ENCODE assay signal across 8 mouse cellular contexts in the genomic region with DNA sequence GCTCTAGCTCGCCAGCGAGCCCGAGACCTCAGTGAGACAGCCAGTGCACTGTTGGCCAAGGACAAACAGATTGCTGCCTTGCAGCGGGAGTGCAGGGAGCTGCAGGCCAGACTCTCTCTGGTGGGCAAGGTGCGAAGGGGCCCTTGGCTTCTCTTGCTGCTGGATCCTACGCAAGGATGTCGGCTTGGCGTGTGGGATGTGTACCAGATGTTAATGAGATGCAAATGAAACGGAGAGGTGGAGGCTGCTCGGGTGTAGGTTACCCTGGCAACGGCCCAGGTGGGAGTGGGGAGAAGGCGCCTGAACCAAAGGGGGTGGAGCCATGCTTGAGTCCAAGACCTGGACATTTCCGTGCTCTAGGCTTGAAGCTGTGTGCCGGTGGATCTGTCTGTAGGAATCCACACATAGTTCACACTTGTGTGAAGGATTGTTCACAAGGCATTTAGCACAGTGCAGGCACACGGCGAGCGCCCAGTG. TPM values are rescaled to one million over a fixed set of nuclear protein-coding genes. Genes with fewer than 3 reads are reported as not detected.
DNase-seq lines count a peak whose midpoint lies in the region; ATAC-seq and TF ChIP-seq lines count a peak whose summit lies in the region.

No protein-coding gene starts in this region.

- H3K9ac ChIP-seq in forebrain, embryonic 16.5 days (replicated peaks; ENCODE audit: low read depth, low read length) = peak overlapping the region; percentile 65
- H3K9ac ChIP-seq in kidney, postnatal 0 days (ENCODE audit: low read depth, low read length) = peak overlapping the region; percentile 33; the same call in 1 of the 2 replicates
- H3K9ac ChIP-seq in liver, embryonic 12.5 days = peak overlapping the region; percentile 46; the same call in 1 of the 2 replicates

- ATAC-seq in forebrain, embryonic 16.5 days = peak; percentile 16
- peak; percentile 37; the same call in 1 of the 2 replicates for ATAC-seq in kidney, postnatal 0 days (replicated peaks; ENCODE audit: low FRiP score, low read depth)
- ATAC-seq in liver, embryonic 12.5 days = no peak

- no peaks in the 10 kb centered on the region for H3K27me3 ChIP-seq in forebrain, embryonic 16.5 days (replicated peaks; ENCODE audit: control insufficient read depth, insufficient read depth, low read length)
- peaks cover 47% of the 10 kb centered on the region for H3K27me3 ChIP-seq in kidney, postnatal 0 days (ENCODE audit: insufficient read depth, low read length)
- peaks cover 79% of the 10 kb centered on the region for H3K27me3 ChIP-seq in liver, embryonic 12.5 days (replicated peaks)

- peak overlapping the region; percentile 59 for H3K4me3 ChIP-seq in forebrain, embryonic 16.5 days (replicated peaks; ENCODE audit: low read length)
- H3K4me3 ChIP-seq in kidney, postnatal 0 days (replicated peaks; ENCODE audit: low read depth, low read length) = peak overlapping the region; percentile 38
- H3K4me3 ChIP-seq in liver, embryonic 12.5 days = peak overlapping the region; percentile 44

- peak overlapping the region; percentile 74 for H3K4me2 ChIP-seq in forebrain, embryonic 16.5 days (ENCODE audit: low read length)
- peak overlapping the region; percentile 67 for H3K4me2 ChIP-seq in kidney, postnatal 0 days (ENCODE audit: low read length)
- peak overlapping the region; percentile 69 for H3K4me2 ChIP-seq in liver, embryonic 12.5 days

- peaks cover 51% of the 10 kb centered on the region for H3K4me1 ChIP-seq in forebrain, embryonic 16.5 days (replicated peaks; ENCODE audit: control insufficient read depth, insufficient read depth, low read length)
- H3K4me1 ChIP-seq in kidney, postnatal 0 days (replicated peaks; ENCODE audit: insufficient read depth, low read length) = peaks cover 12% of the 10 kb centered on the region; the same call in 1 of the 2 replicates
- H3K4me1 ChIP-seq in liver, embryonic 12.5 days = peaks cover 59% of the 10 kb centered on the region

- WGBS in forebrain, embryonic 16.5 days = 0% methylated on average over 17 of the region's 17 CpGs
- 2% methylated on average over 17 of the region's 17 CpGs for WGBS in kidney, postnatal 0 days
- WGBS in liver, embryonic 12.5 days (ENCODE audit: insufficient replicate concordance) = 28% methylated on average over 17 of the region's 17 CpGs

- no peaks in the 10 kb centered on the region for H3K9me3 ChIP-seq in forebrain, embryonic 16.5 days (ENCODE audit: control insufficient read depth, low read length)
- no peaks in the 10 kb centered on the region for H3K9me3 ChIP-seq in kidney, postnatal 0 days (replicated peaks; ENCODE audit: low read length)
- H3K9me3 ChIP-seq in liver, embryonic 12.5 days (replicated peaks) = no peaks in the 10 kb centered on the region

- no peak for TF ChIP-seq CTCF in kidney, postnatal 0 days (IDR thresholded peaks at IDR 0.05; ENCODE audit: low read depth)

- no peak overlapping the region for H3K27ac ChIP-seq in forebrain, embryonic 16.5 days (ENCODE audit: low read length)
- no peak overlapping the region for H3K27ac ChIP-seq in kidney, postnatal 0 days
- no peak overlapping the region for H3K27ac ChIP-seq in liver, embryonic 12.5 days

- H3K36me3 ChIP-seq in forebrain, embryonic 16.5 days (ENCODE audit: control insufficient read depth, insufficient read depth) = no peaks in the 10 kb centered on the region
- H3K36me3 ChIP-seq in kidney, postnatal 0 days (ENCODE audit: insufficient read depth, low read length) = no peaks in the 10 kb centered on the region
- no peaks in the 10 kb centered on the region for H3K36me3 ChIP-seq in liver, embryonic 12.5 days

- DNase-seq in layer of hippocampus, adult 11-12 months (ENCODE audit: low spot score) = peak; percentile 70
- DNase-seq in layer of hippocampus, adult 9-10 months (ENCODE audit: low spot score) = no peak
- DNase-seq in brain, adult 2 months (ENCODE audit: low read depth, low spot score) = peak; percentile 95
- peak; percentile 64 for DNase-seq in kidney, postnatal 0 days (ENCODE audit: low spot score)
- DNase-seq in right cerebral cortex, postnatal 10 days (ENCODE audit: low spot score in 2 of 2) = peak; percentile 85 to 89
- DNase-seq in ovary, adult 18-20 months (ENCODE audit: low spot score) = no peak

RNA-seq across cellular contexts. Expression of gene Tspoap1, which starts 3.2 kb away (rescaled TPM):
- 26.4 and 47.4 TPM in 2 replicates for polyA plus RNA-seq in forebrain, embryonic 16.5 days (2015; fragmentation: Nextera tagmentation; extraction: Ambion mirVana)
- polyA plus RNA-seq in kidney, postnatal 0 days (2015; fragmentation: Nextera tagmentation; extraction: Ambion mirVana) = 1.9 and 2.5 TPM in 2 replicates
- polyA plus RNA-seq in liver, embryonic 12.5 days (2016; fragmentation: Nextera tagmentation; extraction: Ambion mirVana) = 5.9 and 6.2 TPM in 2 replicates

RNA-seq across cellular contexts. Expression of gene Supt4a, which starts 26.2 kb away (rescaled TPM):
- polyA plus RNA-seq in forebrain, embryonic 16.5 days (2015; fragmentation: Nextera tagmentation; extraction: Ambion mirVana) = 133 and 147 TPM in 2 replicates
- 165 and 171 TPM in 2 replicates for polyA plus RNA-seq in kidney, postnatal 0 days (2015; fragmentation: Nextera tagmentation; extraction: Ambion mirVana)
- polyA plus RNA-seq in liver, embryonic 12.5 days (2016; fragmentation: Nextera tagmentation; extraction: Ambion mirVana) = 207 and 209 TPM in 2 replicates

RNA-seq across cellular contexts. Expression of gene Mpo, which starts 29.8 kb away (rescaled TPM):
- 0.29 and 0.80 TPM in 2 replicates for polyA plus RNA-seq in forebrain, embryonic 16.5 days (2015; fragmentation: Nextera tagmentation; extraction: Ambion mirVana)
- polyA plus RNA-seq in kidney, postnatal 0 days (2015; fragmentation: Nextera tagmentation; extraction: Ambion mirVana) = 0.12 and 0.52 TPM in 2 replicates
- 209 and 217 TPM in 2 replicates for polyA plus RNA-seq in liver, embryonic 12.5 days (2016; fragmentation: Nextera tagmentation; extraction: Ambion mirVana)

Comparison
In these comparisons a context has a peak if more than half of its experiments do, and no peak if none do; other contexts are left out.
1. DNase-seq: peak in layer of hippocampus, adult 11-12 months (single experiment), brain, adult 2 months (single experiment), kidney, postnatal 0 days (single experiment) and right cerebral cortex, postnatal 10 days (2 of 2); none in layer of hippocampus, adult 9-10 months (single experiment) and ovary, adult 18-20 months (single experiment).
2. RNA of gene Mpo, which starts 29.8 kb away (polyA plus RNA-seq): 209 to 217 TPM in liver, embryonic 12.5 days; 0.29 to 0.80 TPM in forebrain, embryonic 16.5 days and 0.12 to 0.52 TPM in kidney, postnatal 0 days; every median in the first group is over 100 times any median in the second.
3. Peak in every context shown above with its lines, with median percentiles within 50 percentile points of each other: H3K4me2 ChIP-seq, H3K4me3 ChIP-seq and H3K9ac ChIP-seq.